Mouse (Mus musculus) heart, embryonic 11.5 days (tissue): ENCODE data around the gene Rad1. TPM values are rescaled to one million over a fixed set of nuclear protein-coding genes. Genes with fewer than 3 reads are reported as not detected.
A peak's percentile ranks its signal among the peaks of the same experiment; 100 is the strongest.

ENCODE experiments used
- ATAC-seq: fragments of 200-750 bp; cut with Nextera tagmentation; replicated peaks from 2 replicates; pipeline ENCODE4 v1.8.0; 2017; ENCODE audit warnings: moderate library complexity; ENCODE audit not compliant: insufficient number of reproducible peaks, low FRiP score, low TSS enrichment
- H3K27ac ChIP-seq: fragments of 300-500 bp; sonication (generic); 2 replicates; pipeline ENCODE4 v1.5.1; 2014; ENCODE audit warnings: mild to moderate bottlenecking, low read depth, low read length
- H3K27me3 ChIP-seq: fragments of 300-500 bp; sonication (generic); 2 replicates; pipeline ENCODE4 v1.6.1; 2014; ENCODE audit warnings: mild to moderate bottlenecking, low read length, mixed read lengths; ENCODE audit not compliant: control insufficient read depth, insufficient read depth
- H3K36me3 ChIP-seq: fragments of 300-500 bp; sonication (generic); 2 replicates; pipeline ENCODE4 v1.6.1; 2014; ENCODE audit warnings: mild to moderate bottlenecking, low read length, moderate library complexity, mixed read lengths; ENCODE audit not compliant: control insufficient read depth, insufficient read depth
- H3K4me1 ChIP-seq: fragments of 300-500 bp; sonication (generic); 2 replicates; pipeline ENCODE4 v1.6.1; 2014; ENCODE audit warnings: low read length; ENCODE audit not compliant: control insufficient read depth, insufficient read depth
- H3K4me2 ChIP-seq: fragments of 300-500 bp; sonication (generic); 2 replicates; pipeline ENCODE4 v1.6.1; 2014; ENCODE audit warnings: mild to moderate bottlenecking, moderate library complexity
- H3K4me3 ChIP-seq: fragments of 300-500 bp; sonication (generic); 2 replicates; pipeline ENCODE4 v1.5.1; 2014; ENCODE audit warnings: low read depth, low read length
- H3K9ac ChIP-seq: fragments of 300-500 bp; sonication (generic); 2 replicates; pipeline ENCODE4 v1.6.1; 2014; ENCODE audit warnings: mild to moderate bottlenecking, low read depth, low read length, moderate library complexity
- H3K9me3 ChIP-seq: fragments of 300-500 bp; sonication (generic); replicated peaks from 2 replicates; pipeline ENCODE4 v1.6.1; 2016; ENCODE audit warnings: low read length; ENCODE audit not compliant: control insufficient read depth
- WGBS: fragments of 180-500 bp; shearing (Covaris S2); extraction: QIAGEN DNeasy Blood & Tissue Kit; methylation state at CpG from one replicate; pipeline ENCODE4 v1.1.7; 2014; ENCODE audit not compliant: insufficient replicate concordance; 5-methylcytosine and 5-hydroxymethylcytosine counted together
- polyA plus RNA-seq: library from polyadenylated mRNA; unstranded; fragments of >200 nt; fragmentation: Nextera tagmentation; extraction: Ambion mirVana; gene quantifications from 2 replicates; pipeline ENCODE4 v1.2.1, GENCODE M21; 2014

Rad1 gene
- polyA plus RNA-seq, 1 experiment from 2014 or later, result 20.1 TPM

DNA sequence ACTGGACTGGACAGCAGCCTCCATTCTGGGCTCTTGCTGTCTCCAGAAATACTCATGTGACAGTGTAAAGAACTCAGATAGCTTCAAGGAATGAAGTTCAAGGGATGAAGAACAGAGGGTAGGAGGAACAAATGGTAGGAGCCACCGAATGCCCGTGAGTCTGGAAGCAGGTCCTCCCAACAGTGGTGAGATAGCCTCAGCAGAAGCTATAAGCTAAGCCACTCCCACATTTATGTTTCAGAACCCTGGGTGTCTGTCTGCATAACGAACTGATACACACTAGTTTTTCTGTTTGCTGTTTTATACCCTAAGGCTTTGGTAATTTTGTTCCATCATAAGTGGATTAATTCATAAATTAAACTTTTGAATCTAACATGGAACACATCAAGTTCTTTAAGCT lies 21.1 kb upstream of the Rad1 start:
- no peaks in the 10 kb centered on the region for H3K27me3 ChIP-seq
- H3K4me2 ChIP-seq, result no peak overlapping the region
- 91% methylated on average over 3 of the region's 3 CpGs for WGBS

DNA sequence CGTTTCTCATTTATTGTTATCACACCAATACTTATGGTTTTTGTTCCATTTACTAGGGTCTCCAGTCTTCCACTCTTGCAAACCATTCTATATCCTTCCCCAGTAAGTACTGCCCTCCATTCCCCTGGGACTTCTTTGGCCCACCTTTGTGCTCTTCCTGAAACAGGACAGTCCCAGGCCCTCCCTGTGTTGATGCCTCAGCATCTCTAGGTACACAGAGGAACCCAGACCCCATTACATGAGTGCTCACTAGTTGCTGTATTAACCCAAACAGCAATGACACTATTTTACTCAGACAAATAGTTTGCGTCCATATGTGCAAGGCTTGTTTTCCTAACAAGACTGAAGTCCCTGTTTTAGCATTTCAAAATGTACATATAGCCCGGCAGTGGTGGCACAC lies 17.1 kb upstream of the Rad1 start:
- Histone ChIP-seq H3K4me3 (no peak overlapping the region), H3K9ac (no peak overlapping the region), H3K27ac (no peak overlapping the region), H3K4me1 (no peaks in the 10 kb centered on the region), H3K4me2 (no peak overlapping the region), H3K27me3 (no peaks in the 10 kb centered on the region), H3K36me3 (no peaks in the 10 kb centered on the region), H3K9me3 (no peaks in the 10 kb centered on the region)
- 83% methylated on average over 3 of the region's 3 CpGs for WGBS
- no peak for ATAC-seq

More for the DNA sequence above, 21.1 kb upstream of the Rad1 start:
- no peak overlapping the region for H3K27ac ChIP-seq
- ATAC-seq, result no peak
- no peak overlapping the region for H3K9ac ChIP-seq
- H3K4me1 ChIP-seq, result no peaks in the 10 kb centered on the region
- peaks cover 1% of the 10 kb centered on the region for H3K36me3 ChIP-seq
- H3K9me3 ChIP-seq, result no peaks in the 10 kb centered on the region
- no peak overlapping the region for H3K4me3 ChIP-seq

DNA sequence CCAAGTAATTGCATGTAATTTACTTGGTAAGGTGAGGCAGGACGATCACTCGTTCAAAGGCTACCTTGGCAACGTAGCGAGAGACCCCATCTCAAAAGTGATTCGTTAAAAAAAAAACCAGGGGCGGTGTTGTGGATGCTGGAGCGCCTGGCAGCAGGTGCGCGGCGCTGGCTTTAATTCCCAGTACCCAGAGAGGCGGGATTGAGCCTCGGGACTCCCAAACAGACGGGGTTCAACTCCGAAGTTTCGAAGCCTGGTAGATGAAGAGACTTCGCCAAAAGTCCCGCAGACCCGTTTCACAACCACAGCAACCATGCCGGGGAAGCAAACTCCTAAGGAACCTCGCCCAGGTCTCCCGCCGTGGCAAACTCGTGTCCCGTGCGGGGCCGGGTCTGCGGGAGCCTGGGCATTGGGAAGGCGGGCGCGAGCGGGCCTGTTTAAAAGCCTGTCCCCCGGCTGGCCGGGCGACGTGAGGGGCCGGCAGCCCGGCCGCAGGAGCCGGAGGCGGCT lies 16.1 kb upstream of the Rad1 start:
- Histone ChIP-seq H3K4me3 (peak overlapping the region; percentile 87), H3K27ac (peak overlapping the region; percentile 75), H3K4me1 (no peaks in the 10 kb centered on the region), H3K36me3 (no peaks in the 10 kb centered on the region), H3K9me3 (no peaks in the 10 kb centered on the region), H3K9ac (peak overlapping the region; percentile 86), H3K27me3 (no peaks in the 10 kb centered on the region), H3K4me2 (peak overlapping the region; percentile 92)
- no peak for ATAC-seq
- under 1% methylated on average over 38 of the region's 40 CpGs for WGBS

DNA sequence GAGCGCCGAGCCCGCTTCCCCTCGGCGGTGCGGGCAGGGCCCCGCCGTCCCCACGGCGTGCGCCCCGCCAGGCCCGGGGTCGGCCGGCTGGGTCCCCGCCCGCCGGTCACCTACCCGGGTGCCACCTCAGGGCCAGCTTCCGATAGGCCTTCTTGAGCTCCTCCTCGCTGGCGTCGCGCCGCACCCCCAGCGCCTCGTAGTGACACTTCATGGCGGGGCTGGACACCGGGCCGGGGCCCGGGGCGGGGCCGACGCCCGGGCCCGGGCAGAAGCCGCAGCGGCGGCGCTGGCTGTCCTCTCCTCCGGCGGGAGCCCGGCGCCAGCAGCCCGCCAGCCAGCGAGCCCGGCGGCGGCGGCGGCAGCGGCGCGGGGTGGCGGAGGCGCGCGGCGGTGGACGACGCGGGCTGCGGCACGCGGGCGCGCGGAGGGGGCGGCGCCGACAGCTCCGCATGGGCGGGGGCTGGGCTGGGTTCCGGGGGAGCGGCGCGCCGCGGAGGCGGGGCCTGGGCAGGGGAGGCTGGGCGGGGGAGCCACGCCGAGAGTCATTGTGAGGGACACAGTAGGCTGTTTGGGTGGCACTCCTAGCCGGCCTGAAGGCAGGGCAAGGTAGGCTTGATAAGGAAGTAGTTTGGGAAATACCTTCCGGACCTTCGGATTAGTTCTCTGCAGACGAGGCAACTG lies 15.5 kb upstream of the Rad1 start, which contains the start of gene Dnajc21:
Gene Dnajc21, minus strand, starts transcription at position 366 of the 681 bp plus-strand sequence.
- H3K4me1 ChIP-seq, result no peaks in the 10 kb centered on the region
- peak within 1 kb of the TSS; percentile 75 for H3K27ac ChIP-seq
- peak within 1 kb of the TSS; percentile 92 for H3K4me2 ChIP-seq
- ATAC-seq, result peak; percentile 95
- H3K4me3 ChIP-seq, result peak within 1 kb of the TSS; percentile 87
- H3K9me3 ChIP-seq, result no peaks in the 10 kb centered on the region
- H3K27me3 ChIP-seq, result no peaks in the 10 kb centered on the region
- H3K9ac ChIP-seq, result peak within 1 kb of the TSS; percentile 86
- WGBS, result under 1% methylated on average over 73 of the region's 87 CpGs
- 0 out of 2 replicates have a peak, but pooled peaks cover 3% of the 10 kb centered on the region for H3K36me3 ChIP-seq

DNA sequence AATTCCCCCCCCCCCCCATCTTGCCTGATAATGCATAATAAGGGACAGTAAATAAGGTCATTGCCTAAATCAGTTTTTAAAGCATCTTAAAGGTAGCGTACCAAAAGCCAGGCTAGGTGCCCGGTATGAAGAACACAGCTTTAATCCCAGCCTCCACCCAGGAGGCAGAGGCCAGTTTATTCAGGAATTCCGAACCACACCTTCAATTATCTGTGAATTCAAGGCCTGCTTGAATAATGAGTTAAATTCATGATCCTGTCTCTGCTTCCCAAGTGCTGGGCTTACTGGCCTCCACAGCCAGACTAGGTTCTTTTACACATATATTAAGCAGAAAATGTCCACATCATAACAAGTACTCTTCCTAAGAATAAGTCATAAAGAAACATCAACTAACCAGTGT lies 14.9 kb upstream of the Rad1 start:
- H3K36me3 ChIP-seq, result peaks cover 9% of the 10 kb centered on the region; the same call in 1 of the 2 replicates
- H3K9ac ChIP-seq, result peak overlapping the region; percentile 86; the same call in 1 of the 2 replicates
- WGBS, result 17% methylated on average over 3 of the region's 3 CpGs
- no peaks in the 10 kb centered on the region for H3K27me3 ChIP-seq
- no peaks in the 10 kb centered on the region for H3K4me1 ChIP-seq
- peak overlapping the region; percentile 87 for H3K4me3 ChIP-seq
- peak overlapping the region; percentile 29; the same call in 1 of the 2 replicates for H3K27ac ChIP-seq
- H3K9me3 ChIP-seq, result no peaks in the 10 kb centered on the region
- peak overlapping the region; percentile 92 for H3K4me2 ChIP-seq
- ATAC-seq, result no peak

DNA sequence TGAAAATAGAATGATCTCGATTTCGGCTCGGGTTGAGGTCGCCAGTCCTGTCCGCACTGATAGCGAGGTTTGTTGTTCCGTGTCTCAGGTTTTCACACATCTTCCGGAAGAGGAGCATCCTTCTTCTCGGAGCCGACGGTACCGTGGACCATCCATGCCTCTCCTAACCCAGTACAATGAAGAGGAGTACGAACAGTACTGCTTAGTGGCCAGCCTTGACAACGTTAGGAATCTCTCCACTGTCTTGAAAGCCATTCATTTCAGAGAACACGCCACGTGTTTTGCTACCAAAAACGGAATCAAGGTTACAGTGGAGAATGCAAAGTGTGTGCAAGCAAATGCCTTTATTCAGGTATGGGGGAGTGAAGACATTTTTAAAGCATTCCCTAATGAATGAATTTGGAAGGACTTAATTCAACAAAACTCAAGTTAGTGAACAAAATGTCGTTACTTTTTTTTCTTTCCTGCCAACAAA lies 584 bp downstream of the Rad1 start:
- Histone ChIP-seq H3K9ac (peak overlapping the region; percentile 80), H3K27me3 (no peaks in the 10 kb centered on the region), H3K4me1 (no peaks in the 10 kb centered on the region), H3K4me3 (peak overlapping the region; percentile 76), H3K9me3 (no peaks in the 10 kb centered on the region), H3K27ac (no peak overlapping the region), H3K36me3 (peaks cover 9% of the 10 kb centered on the region), H3K4me2 (peak overlapping the region; percentile 64)
- peak; percentile 15; the same call in 1 of the 2 replicates for ATAC-seq
- WGBS, result 1% methylated on average over 18 of the region's 18 CpGs

DNA sequence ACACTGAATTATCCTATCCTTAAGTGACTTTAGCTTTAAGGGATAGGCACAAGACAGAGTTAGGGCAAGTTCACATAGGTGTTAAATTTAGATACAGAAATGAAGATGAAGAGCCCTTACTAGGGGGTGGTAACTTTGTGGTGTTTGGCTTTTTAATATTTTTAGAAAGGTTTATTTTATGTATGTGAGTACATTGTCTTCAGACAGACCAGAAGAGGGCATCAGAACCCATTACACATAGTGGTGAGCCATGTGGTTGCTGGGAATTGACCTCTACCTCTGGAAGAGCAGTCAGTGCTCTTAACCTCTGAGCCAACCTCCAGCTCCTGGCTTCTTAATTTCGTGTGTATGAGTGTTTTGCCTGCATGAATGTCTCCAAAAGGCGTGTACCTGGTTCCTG lies 1.4 kb downstream of the Rad1 start:
- H3K9ac ChIP-seq, result no peak overlapping the region
- ATAC-seq, result no peak
- peaks cover 12% of the 10 kb centered on the region for H3K36me3 ChIP-seq
- H3K4me2 ChIP-seq, result peak overlapping the region; percentile 64
- H3K27me3 ChIP-seq, result no peaks in the 10 kb centered on the region
- H3K4me3 ChIP-seq, result 0 out of 2 replicates have a peak overlapping the region, but pooled peaks have one; percentile 15
- no peaks in the 10 kb centered on the region for H3K4me1 ChIP-seq
- WGBS, result 65% methylated on average over 2 of the region's 2 CpGs
- no peak overlapping the region for H3K27ac ChIP-seq
- no peaks in the 10 kb centered on the region for H3K9me3 ChIP-seq

DNA sequence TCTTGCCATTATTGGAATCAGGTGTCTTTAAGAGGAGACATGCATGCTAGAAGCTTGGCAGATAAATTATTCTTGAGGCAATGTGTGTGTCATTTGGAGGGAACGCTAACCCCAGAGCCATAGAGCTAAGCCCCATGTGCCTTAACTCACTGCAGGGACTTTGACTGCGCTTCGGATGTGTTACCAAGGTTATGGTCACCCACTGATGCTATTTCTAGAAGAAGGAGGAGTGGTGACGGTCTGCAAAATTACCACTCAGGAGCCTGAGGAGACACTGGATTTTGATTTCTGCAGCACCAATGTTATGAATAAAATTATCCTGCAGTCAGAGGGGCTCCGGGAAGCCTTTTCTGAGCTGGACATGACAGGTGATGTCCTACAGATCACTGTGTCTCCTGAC lies 4.3 kb downstream of the Rad1 start:
- H3K27ac ChIP-seq, result no peak overlapping the region
- no peaks in the 10 kb centered on the region for H3K27me3 ChIP-seq
- no peaks in the 10 kb centered on the region for H3K9me3 ChIP-seq
- no peaks in the 10 kb centered on the region for H3K4me1 ChIP-seq
- ATAC-seq, result no peak
- no peak overlapping the region for H3K9ac ChIP-seq
- no peak overlapping the region for H3K4me2 ChIP-seq
- no peak overlapping the region for H3K4me3 ChIP-seq
- 91% methylated on average over 5 of the region's 5 CpGs for WGBS
- H3K36me3 ChIP-seq, result peaks cover 7% of the 10 kb centered on the region
